Mouse (Mus musculus): Measurements from ENCODE around the gene Zfp174. TPM values are rescaled to one million over a fixed set of nuclear protein-coding genes. Genes with fewer than 3 reads are reported as not detected.
"Not testable (repeated sequence)": the region's sequence is repeated elsewhere in the genome, so short reads cannot be mapped to it uniquely, and the experiment has no call there.

Zfp174 gene
- 1 to 10 TPM; 4.1 to 5.0 (median 4.3) TPM for total RNA-seq (2022)

DNA sequence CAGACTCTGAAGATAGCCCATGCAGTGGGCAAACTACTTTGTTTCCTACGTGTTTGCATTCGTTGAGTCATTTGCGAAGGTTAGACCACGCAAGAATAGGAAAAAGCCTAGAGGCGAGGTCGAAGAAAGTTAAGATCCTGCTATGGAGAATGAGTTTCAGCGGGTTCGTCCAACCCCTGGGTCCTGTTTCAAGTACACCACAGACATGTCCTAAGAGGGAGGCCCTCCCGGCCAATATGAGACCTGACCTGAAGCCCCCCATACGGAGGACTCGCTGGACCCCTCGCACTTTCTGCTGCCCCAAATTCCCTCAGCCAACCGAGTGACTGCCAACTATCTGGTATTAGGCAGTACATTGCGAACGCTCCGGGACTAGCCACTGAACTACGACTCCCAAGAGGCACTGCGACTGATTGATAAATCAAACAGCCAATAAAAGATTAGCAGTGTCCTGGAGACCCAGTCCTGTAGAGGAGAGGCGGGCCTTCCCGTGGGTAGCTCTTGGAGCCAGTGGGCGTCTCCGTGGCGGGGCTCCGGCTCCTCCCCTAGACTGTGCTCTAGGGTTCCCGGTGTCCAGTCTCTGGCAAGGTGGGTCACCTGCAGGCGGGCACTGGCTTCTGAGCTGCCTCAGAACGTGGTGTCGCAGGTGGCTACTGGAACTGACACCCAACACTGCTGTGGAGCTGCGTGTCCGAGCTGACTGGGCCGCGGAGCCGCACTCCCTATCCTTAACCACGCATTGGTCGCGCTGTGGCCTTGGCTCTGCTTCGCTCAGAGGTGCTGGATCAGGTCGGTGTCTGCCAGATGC is at the start of gene Zfp174:
TSS of gene Zfp174 (plus strand) at position 558 of the 808 bp plus-strand sequence.
- DNase-seq (ENCODE audit: low spot score in 2 of 2), result peak; percentile 93 to 95

- DNase-seq (ENCODE audit: low spot score in 2 of 2), result no peak
Measured at GRCm38 (mm10) chr16:3808176-3808575, 38.9 kb upstream of the Zfp174 start.

DNA sequence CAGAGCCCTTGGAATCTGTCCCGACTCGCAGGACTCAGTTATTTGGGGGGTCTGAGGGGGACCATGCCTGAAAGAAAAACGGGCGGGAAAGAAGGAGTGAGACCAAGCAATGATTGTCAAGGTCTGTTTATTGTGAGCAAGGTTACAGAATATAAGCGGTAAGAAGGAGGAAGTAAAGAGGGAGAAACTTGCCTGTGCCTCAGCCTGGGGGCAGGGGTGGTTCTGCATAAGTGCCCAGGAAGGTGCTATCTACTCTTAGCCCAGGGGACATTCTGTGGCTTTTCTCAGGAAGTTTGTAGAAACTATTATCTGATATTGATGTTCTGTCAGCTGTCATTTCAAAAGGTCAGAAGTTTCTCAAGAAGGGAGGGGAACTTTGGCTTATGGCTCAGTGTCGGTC is 32.4 kb upstream of the Zfp174 start:
- DNase-seq (ENCODE audit: low spot score in 2 of 2), result not testable (repeated sequence)

GRCm38 (mm10) chr16:3820202-3820601 is 26.9 kb upstream of the Zfp174 start:
- no peak for DNase-seq (ENCODE audit: low spot score in 2 of 2)

DNA sequence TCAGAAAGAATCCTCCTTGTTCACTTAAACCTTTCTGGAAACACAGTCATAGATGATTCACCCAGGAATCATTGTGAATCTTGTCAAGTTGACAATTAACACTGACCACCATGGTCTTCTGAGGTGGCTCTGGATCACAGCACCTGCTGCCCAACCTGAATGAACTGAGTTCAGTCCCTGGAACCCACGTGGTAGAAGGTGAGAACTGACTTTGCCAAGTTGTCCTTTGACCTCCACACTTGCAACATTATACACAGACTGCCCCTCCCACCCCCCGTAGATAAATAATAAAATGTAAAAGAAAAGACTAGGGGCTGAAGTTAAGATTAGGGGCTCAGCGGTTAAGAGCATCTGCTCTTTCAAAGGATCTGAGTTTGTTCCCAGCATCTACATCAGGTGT is 19.0 kb upstream of the Zfp174 start:
- DNase-seq (ENCODE audit: low spot score in 2 of 2), result no peak

- no peak for DNase-seq (ENCODE audit: low spot score in 2 of 2)
Measured at GRCm38 (mm10) chr16:3829727-3830126, 17.3 kb upstream of the Zfp174 start.

- DNase-seq (ENCODE audit: low spot score in 2 of 2), result no peak
Measured at GRCm38 (mm10) chr16:3830588-3831109, 16.4 kb upstream of the Zfp174 start, which contains the start of gene Olfr15. Gene Olfr15, plus strand, starts transcription at chr16:3830878.

- no peak for DNase-seq (ENCODE audit: low spot score in 2 of 2)
Measured at GRCm38 (mm10) chr16:3835461-3835860, 11.6 kb upstream of the Zfp174 start.

DNA sequence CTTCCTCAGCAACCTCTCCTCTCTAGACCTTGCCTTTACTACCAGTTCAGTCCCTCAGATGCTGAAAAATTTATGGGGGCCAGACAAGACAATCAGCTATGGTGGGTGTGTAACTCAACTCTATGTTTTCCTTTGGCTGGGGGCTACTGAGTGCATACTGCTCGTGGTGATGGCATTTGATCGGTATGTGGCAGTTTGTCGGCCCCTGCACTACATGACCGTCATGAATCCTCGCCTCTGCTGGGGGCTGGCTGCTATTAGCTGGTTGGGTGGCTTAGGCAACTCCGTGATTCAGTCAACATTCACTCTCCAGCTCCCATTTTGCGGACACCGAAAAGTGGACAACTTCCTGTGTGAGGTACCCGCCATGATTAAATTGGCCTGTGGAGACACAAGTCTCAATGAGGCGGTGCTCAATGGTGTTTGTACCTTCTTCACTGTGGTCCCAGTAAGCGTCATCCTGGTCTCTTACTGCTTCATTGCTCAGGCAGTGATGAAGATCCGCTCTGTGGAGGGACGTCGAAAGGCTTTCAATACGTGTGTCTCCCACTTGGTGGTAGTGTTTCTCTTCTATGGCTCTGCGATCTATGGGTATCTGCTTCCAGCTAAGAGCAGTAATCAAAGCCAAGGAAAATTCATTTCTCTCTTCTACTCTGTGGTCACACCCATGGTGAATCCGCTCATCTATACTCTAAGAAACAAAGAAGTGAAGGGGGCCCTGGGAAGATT is 7.7 kb upstream of the Zfp174 start:
- peak in 1 of 2 experiments; percentile 20 for DNase-seq (ENCODE audit: low spot score in 2 of 2)

DNA sequence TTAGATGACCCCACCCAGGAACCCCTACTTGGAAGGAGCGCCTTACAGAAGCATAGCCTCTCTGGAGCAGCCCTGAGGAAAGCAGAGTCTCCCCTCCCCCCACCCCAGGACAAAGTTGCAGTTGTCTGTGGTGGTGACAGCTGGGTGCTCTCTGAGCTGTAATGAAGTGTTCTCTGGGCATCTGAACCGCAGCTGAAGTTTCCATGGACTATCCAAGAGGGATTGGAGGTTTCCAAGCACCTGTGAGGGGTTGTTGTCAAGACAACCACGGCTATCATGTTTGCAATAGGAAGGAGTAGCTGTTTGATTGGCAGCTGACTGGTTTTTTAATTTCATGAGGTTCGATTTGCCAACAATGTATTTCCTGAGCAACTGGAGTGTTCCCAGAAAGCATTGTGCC is 4.1 kb upstream of the Zfp174 start:
- no peak for DNase-seq (ENCODE audit: low spot score in 2 of 2)

- no peak for DNase-seq (ENCODE audit: low spot score in 2 of 2)
Measured at GRCm38 (mm10) chr16:3843796-3844195, 3.3 kb upstream of the Zfp174 start.

DNA sequence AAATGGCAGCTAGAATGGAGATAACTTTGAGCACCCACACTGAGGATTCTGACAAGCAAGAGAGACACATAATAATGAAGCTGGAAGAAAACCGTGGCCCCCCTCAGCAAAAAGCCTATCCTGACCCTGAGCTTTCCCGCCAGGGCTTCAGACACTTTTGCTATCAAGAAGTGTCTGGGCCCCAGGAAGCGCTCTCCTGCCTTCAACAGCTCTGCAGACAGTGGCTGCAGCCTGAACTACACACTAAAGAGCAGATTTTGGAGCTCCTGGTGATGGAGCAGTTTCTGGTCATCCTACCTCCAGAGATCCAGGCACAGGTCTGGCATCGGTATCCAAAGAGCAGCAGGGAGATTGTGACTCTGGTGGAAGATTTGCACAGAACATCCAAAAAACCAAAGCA is 803 bp downstream of the Zfp174 start:
- DNase-seq (ENCODE audit: low spot score in 2 of 2), result no peak

- no peak for DNase-seq (ENCODE audit: low spot score in 2 of 2)
Measured at GRCm38 (mm10) chr16:3848416-3848815, 1.3 kb downstream of the Zfp174 start.

DNA sequence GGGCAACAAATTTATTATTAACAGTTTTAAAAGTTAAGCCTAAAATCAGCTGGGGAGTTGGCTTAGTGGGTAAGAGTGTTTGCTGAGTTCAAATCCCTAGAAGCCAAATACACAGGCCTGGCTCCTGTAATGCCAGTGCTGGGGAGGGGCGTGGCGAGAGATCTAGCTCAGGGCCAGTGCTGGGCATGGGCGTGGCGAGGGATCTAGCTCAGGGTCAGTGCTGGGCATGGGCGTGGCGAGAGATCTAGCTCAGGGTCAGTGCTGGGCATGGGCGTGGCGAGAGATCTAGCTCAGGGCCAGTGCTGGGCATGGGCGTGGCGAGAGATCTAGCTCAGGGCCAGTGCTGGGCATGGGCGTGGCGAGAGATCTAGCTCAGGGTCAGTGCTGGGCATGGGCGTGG is 4.2 kb downstream of the Zfp174 start:
- DNase-seq (ENCODE audit: low spot score in 2 of 2), result not testable (repeated sequence)

- no peak for DNase-seq (ENCODE audit: low spot score in 2 of 2)
Measured at GRCm38 (mm10) chr16:3852586-3852985, 5.5 kb downstream of the Zfp174 start.

- DNase-seq (ENCODE audit: low spot score in 2 of 2), result no peak
Measured at GRCm38 (mm10) chr16:3854437-3855182, 7.5 kb downstream of the Zfp174 start.

- no peak for DNase-seq (ENCODE audit: low spot score in 2 of 2)
Measured at GRCm38 (mm10) chr16:3855776-3856175, 8.7 kb downstream of the Zfp174 start.

DNA sequence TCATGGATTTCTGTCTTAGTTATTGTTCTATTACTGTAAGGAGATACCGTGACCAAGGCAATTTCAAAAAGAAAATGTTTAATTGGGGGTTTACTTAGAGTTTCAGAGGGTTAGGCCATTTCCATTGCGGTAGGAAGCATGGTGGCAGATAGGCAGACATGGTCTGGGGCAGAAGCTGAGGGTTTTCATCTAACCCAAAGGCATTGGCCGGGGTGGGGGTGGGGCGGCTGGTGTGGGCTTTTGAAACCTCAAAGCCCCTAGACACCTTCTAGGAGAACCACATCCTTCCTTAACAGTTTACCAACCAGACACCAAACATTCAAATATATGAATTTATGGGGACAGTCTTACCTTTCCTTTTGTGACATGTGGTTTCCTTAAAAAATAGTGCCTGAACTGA is 12.2 kb downstream of the Zfp174 start:
- DNase-seq (ENCODE audit: low spot score in 2 of 2), result no peak

DNA sequence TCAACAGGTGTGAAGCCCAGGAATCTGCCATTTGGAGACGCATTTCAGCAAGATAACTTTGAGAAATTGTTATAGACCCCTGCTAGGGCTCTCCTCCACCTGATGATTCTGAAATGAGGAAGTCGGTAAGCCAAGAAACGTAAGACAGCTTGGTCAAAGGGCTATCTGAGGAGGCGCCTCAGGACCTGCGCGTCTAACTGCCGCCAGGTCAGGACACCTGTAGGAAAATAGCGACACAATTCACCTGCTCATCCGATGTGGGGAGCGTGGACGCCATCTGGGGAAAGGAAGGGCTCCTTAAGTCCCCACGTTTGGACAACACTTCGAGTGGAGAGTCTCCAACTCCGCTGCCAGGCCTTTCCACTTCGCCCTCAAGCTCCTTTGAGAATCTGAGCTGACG is 24.7 kb downstream of the Zfp174 start:
- no peak for DNase-seq (ENCODE audit: low spot score in 2 of 2)

DNA sequence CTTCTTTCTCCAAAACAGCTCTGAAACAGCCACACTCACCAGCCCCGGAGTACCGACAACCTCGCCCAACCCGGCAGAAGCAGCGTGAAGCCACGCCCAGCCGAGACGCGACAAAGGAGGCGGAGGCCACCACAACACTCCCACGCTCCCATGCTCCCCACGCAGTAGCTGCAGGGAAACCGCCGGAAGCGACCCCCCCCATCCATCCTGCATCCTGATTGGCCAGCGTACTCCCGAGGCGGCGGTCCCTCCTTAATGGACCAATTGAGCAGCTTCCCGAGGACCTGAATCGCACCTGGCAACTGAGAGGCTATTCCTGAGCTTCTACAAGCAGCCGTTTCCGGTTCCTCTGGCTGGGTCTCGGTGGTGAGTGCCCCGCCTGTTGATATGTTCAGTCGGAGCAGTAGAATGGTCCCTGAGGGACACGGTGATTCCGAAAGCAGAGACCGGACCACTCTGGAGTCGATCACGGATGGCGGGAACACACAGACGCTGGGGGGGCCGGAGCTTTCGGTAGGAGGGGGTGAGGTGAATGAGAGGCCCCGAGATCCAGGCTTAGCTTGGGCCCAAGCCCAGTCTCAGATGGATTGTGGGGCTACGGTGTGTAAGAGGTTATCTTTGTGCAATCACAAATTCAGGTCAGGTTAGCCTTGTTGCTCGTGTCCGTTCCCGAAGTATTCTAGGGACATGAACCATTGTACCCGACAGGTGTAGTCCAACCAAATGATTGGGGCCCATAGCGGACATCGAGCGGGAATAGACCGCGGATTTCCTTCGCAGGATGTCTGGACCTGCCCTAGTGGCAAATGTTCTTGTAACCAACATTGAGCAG is 25.4 kb downstream of the Zfp174 start, which contains the start of gene Naa60:
TSS of gene Naa60 (plus strand) at position 160 of the 832 bp plus-strand sequence.
- peak; percentile 79 to 89 for DNase-seq (ENCODE audit: low spot score in 2 of 2)

DNA sequence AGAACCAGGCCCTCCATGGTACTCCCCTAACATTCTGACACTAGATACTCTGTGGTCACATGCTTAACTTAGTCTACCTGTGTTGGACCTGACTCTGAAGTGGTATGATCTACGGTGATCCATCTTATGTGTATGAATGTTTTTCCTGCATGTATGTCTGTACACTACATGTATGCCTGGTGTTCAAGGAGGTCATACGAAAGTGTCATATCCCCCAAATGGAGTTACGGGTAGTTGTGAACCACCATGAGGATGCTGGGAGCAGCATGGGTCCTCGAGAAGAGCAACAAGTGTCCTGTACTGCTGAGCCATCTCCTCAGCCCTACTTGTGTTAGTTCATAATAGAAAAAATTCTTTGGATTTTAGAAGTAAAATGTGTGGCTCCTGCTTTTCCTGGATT is 29.3 kb downstream of the Zfp174 start:
- DNase-seq (ENCODE audit: low spot score in 2 of 2), result no peak
